Mouse (Mus musculus) intestine, embryonic 14.5 days (tissue): ENCODE results near the gene BC051142. TPM values are rescaled to one million over a fixed set of nuclear protein-coding genes. Genes with fewer than 3 reads are reported as not detected.

ENCODE experiments used
- ATAC-seq: fragments of 200-750 bp; cut with Nextera tagmentation; replicated peaks from 2 replicates; pipeline ENCODE4 v1.8.0; 2017; ENCODE audit warnings: low read depth, moderate number of reproducible peaks, moderate TSS enrichment, moderate library complexity; ENCODE audit not compliant: low FRiP score, low TSS enrichment
- DNase-seq: peaks from one replicate; pipeline ENCODE4 v3.0.0-alpha.2; 2018; ENCODE audit warnings: low spot score
- H3K27ac ChIP-seq: fragments of 300-500 bp; sonication (generic); 2 replicates; pipeline ENCODE4 v1.5.1; 2014; ENCODE audit warnings: low read depth, mild to moderate bottlenecking, control low read depth
- H3K27me3 ChIP-seq: fragments of 300-500 bp; sonication (generic); replicated peaks from 2 replicates; pipeline ENCODE4 v1.6.1; 2014; ENCODE audit warnings: low read length, control low read depth; ENCODE audit not compliant: control insufficient read depth, insufficient read depth
- H3K36me3 ChIP-seq: fragments of 300-500 bp; sonication (generic); 2 replicates; pipeline ENCODE4 v1.6.1; 2014; ENCODE audit warnings: low read length, control low read depth; ENCODE audit not compliant: control insufficient read depth, insufficient read depth
- H3K4me1 ChIP-seq: fragments of 300-500 bp; sonication (generic); replicated peaks from 2 replicates; pipeline ENCODE4 v1.6.1; 2014; ENCODE audit warnings: low read length, control low read depth, mixed read lengths; ENCODE audit not compliant: control insufficient read depth, insufficient read depth
- H3K4me2 ChIP-seq: fragments of 300-500 bp; sonication (generic); 2 replicates; pipeline ENCODE4 v1.6.1; 2014; ENCODE audit warnings: low read length
- H3K4me3 ChIP-seq: fragments of 300-500 bp; sonication (generic); 2 replicates; pipeline ENCODE4 v1.5.1; 2014; ENCODE audit warnings: low read depth, low read length, control low read depth, mixed read lengths
- H3K9ac ChIP-seq: fragments of 300-500 bp; sonication (generic); 2 replicates; pipeline ENCODE4 v1.6.1; 2014; ENCODE audit warnings: mild to moderate bottlenecking, low read length
- H3K9me3 ChIP-seq: fragments of 300-500 bp; sonication (generic); 2 replicates; pipeline ENCODE4 v1.6.1; 2016; ENCODE audit warnings: low read length, control low read depth; ENCODE audit not compliant: control insufficient read depth
- WGBS: fragments of 180-500 bp; shearing (Covaris S2); extraction: QIAGEN DNeasy Blood & Tissue Kit; methylation state at CpG from one replicate; pipeline ENCODE4 v1.1.7; 2014; 5-methylcytosine and 5-hydroxymethylcytosine counted together
- polyA plus RNA-seq: library from polyadenylated mRNA; unstranded; fragments of >200 nt; fragmentation: Nextera tagmentation; extraction: Ambion mirVana; gene quantifications from 2 replicates; pipeline ENCODE4 v1.2.1, GENCODE M21; 2014

Gene BC051142
- 0.51 and 0.91 TPM in 2 replicates for polyA plus RNA-seq

DNA sequence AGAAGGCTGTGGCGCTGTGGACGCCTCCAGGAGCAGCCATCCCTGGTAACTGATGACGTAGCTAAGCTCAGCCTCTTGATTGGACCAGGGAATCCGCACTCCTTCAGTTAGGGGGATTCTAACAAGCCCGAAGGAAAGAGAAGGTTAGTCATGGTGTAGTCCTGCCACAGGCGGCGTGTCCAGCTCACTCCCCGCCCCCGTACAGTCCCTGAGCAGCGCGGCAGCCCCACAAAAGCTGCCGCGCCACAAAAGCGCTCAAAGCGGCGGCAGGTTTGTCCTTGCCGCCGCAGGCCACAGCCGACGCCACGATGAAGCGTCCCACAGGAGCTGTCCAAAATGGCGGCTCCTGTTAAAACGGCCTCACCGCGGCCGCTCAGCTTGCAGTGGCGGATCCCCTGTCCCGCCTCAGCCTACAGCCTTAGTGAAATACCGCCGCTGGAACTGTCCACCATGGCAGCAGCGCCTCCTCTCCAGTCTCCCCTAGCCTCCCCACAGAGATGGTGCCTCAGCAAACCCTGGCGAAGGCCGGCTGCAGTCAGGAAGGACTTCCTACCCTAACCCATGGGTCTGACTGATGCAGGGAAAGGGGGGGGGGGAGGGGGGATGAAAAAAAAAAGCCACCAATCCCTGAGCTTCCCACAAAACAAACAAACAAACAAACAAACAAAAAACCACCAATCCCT is at the start of gene BC051142:
BC051142 (plus strand) TSS at position 110 of the 683 bp plus-strand sequence.
- Histone ChIP-seq H3K9me3 (no peaks in the 10 kb centered on the region), H3K4me1 (no peaks in the 10 kb centered on the region), H3K9ac (peak within 1 kb of the TSS; percentile 65), H3K4me2 (peak within 1 kb of the TSS; percentile 70), H3K27me3 (no peaks in the 10 kb centered on the region), H3K4me3 (peak within 1 kb of the TSS; percentile 54), H3K36me3 (no peaks in the 10 kb centered on the region), H3K27ac (peak within 1 kb of the TSS; percentile 82)
- peak; percentile 94 for ATAC-seq
- 12% methylated on average over 34 of the region's 34 CpGs for WGBS
- DNase-seq, result peak; percentile 89

DNA sequence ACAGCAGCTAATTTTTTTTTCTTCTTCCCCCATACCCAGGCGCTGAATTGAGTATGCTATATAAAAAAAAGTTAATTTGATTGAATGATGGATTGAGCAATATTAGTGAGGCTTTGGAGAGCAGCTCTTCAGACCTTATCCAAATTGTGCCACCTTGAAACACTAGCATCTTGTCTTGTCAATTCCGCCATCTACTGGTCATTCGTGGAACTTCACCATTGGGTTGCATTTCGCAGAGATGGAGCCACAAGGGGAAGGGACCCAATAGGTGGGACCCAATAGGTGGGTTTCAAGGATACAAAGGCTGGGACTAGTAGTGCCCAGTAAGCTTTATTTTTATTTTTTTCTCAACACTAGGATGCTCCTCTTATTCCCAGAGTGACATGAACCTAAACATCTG is 49.2 kb upstream of the BC051142 start:
- Histone ChIP-seq H3K9ac (no peak overlapping the region), H3K4me2 (no peak overlapping the region), H3K9me3 (no peaks in the 10 kb centered on the region), H3K4me1 (no peaks in the 10 kb centered on the region), H3K27me3 (no peaks in the 10 kb centered on the region), H3K36me3 (no peaks in the 10 kb centered on the region), H3K27ac (no peak overlapping the region), H3K4me3 (no peak overlapping the region)
- DNase-seq (peak; percentile 93), ATAC-seq (no peak)
- WGBS, result 3% methylated on average over 4 of the region's 4 CpGs

DNA sequence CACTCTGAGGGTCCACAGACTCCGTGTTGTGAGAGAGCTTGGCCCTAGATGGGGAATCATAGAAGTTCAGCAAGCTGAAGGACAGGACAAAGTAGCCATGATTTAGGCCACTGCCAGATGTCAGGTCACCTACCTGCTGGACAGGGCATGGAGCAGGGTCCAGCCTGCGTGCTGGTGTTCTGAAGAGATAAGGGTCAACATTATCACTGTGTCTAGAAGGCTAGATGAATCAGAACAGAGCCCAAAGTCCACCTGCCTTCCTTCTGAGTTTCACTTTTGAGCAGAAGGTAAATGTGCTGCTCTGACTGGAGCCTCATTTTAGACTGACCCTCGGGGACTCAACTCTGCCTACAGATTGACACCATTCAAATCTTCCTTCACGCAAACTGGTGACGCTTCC is 44.1 kb upstream of the BC051142 start, which contains the start of gene Btnl2:
Btnl2 (plus strand) TSS at position 284 of the 400 bp plus-strand sequence.
- 85% methylated on average over 5 of the region's 5 CpGs for WGBS
- H3K4me3 ChIP-seq, result no peak within 1 kb of the TSS
- no peak for ATAC-seq

DNA sequence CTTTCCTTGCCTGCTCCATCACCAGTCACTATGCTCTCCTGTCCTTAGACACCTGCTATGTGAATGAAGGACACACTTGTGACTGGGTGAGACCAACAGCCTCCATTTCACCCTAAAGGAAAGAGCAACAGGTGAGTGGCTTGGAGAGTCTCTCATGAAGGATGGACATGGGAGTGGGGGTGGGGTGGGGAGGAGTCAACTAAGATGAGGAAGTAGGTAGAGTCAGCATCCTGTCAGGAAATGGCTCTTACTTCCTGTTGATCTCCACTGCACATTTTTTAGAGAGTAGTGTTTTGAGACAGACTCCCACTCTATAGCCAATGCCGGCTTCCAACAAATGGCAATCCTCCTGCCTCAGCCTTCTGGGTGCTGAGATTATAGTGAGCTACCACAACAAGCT is 43.7 kb upstream of the BC051142 start:
- no peaks in the 10 kb centered on the region for H3K4me1 ChIP-seq
- DNase-seq (no peak), ATAC-seq (no peak)
- H3K4me2 ChIP-seq, result no peak overlapping the region
- 88% methylated on average over 1 of the region's 1 CpGs for WGBS
- no peak overlapping the region for H3K4me3 ChIP-seq
- no peaks in the 10 kb centered on the region for H3K27me3 ChIP-seq
- no peaks in the 10 kb centered on the region for H3K9me3 ChIP-seq
- no peaks in the 10 kb centered on the region for H3K36me3 ChIP-seq
- no peak overlapping the region for H3K27ac ChIP-seq
- no peak overlapping the region for H3K9ac ChIP-seq

More for the DNA sequence above, 44.1 kb upstream of the BC051142 start, which contains the start of gene Btnl2:
- Histone ChIP-seq H3K36me3 (no peaks in the 10 kb centered on the region), H3K9ac (no peak within 1 kb of the TSS), H3K27ac (no peak within 1 kb of the TSS), H3K27me3 (no peaks in the 10 kb centered on the region), H3K4me1 (no peaks in the 10 kb centered on the region), H3K4me2 (no peak within 1 kb of the TSS), H3K9me3 (no peaks in the 10 kb centered on the region)
- no peak for DNase-seq

DNA sequence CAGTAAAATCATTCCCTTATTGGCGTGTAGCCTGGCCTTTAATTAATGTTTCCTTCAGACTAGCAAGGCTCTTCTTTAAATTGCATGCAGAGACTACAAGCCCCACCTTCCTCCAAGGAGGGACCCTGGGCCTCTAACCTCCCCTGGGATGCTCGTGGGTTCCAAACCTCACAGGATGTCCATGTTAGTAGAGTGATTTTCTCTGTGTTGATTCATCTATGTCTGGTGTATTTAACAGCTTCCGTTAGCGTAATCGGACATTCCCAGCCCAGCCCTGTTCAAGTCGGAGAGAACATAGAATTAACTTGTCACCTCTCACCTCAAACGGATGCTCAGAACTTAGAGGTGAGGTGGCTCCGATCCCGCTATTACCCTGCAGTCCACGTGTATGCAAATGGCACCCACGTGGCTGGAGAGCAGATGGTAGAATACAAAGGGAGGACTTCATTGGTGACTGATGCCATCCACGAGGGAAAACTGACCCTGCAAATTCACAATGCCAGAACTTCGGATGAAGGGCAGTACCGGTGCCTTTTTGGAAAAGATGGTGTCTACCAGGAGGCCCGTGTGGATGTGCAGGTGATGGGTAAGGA is 35.6 kb upstream of the BC051142 start:
- Histone ChIP-seq H3K27ac (no peak overlapping the region), H3K4me3 (no peak overlapping the region), H3K27me3 (0 out of 2 replicates have a peak, but pooled peaks cover 2% of the 10 kb centered on the region), H3K4me1 (no peaks in the 10 kb centered on the region), H3K9me3 (no peaks in the 10 kb centered on the region), H3K9ac (no peak overlapping the region), H3K36me3 (no peaks in the 10 kb centered on the region), H3K4me2 (no peak overlapping the region)
- DNase-seq, result no peak
- WGBS, result 85% methylated on average over 15 of the region's 15 CpGs
- no peak for ATAC-seq

DNA sequence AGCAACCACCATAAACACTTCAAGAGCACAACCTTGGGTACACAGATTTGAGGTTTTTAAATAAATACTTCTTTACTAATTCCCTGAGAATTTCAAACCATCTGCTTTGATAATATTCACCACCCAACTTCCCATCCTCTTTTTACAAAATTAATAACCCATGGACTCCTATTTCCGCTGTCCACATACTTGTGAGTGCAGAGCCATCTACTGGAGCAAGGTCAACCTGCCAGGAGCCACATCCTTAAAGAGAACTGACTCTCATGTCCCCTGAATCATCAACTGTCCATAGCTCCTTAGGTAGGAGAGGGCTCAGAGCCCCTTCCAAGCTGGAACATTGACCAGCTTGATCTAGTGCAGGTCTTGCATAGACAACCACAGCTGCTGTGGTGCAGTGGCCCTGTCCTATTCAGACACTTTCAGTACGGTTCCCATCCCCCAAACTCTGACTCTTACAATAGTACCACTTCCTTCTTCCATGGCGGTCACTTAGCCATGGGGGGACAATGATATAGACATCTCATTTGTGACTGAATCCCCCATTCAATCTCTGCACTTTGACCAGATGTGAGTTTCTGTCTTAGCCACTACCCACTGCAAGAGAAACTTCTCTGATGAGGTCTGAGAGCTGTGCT is 34.8 kb upstream of the BC051142 start:
- 85% methylated on average over 3 of the region's 3 CpGs for WGBS
- Histone ChIP-seq H3K4me2 (no peak overlapping the region), H3K4me3 (no peak overlapping the region)

DNA sequence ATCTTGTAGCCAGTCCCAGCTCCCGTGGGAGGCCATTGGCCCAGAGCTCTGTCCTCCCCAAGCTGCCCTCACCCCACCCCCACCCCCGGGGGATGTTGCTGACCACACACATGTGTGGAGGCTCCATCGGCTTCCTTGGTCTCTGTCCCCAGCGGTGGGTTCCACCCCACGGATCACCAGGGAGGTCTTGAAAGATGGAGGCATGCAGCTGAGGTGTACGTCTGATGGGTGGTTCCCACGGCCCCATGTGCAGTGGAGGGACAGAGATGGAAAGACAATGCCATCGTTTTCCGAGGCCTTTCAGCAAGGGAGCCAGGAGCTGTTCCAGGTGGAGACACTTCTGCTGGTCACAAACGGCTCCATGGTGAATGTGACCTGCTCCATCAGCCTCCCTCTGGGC is 33.6 kb upstream of the BC051142 start:
- Histone ChIP-seq H3K9ac (no peak overlapping the region), H3K27me3 (0 out of 2 replicates have a peak, but pooled peaks cover 2% of the 10 kb centered on the region), H3K4me1 (no peaks in the 10 kb centered on the region), H3K9me3 (no peaks in the 10 kb centered on the region), H3K27ac (no peak overlapping the region), H3K4me2 (no peak overlapping the region), H3K36me3 (no peaks in the 10 kb centered on the region), H3K4me3 (no peak overlapping the region)
- DNase-seq (no peak), ATAC-seq (no peak)
- WGBS, result 79% methylated on average over 10 of the region's 10 CpGs

More for the DNA sequence above, 34.8 kb upstream of the BC051142 start:
- Histone ChIP-seq H3K4me1 (no peaks in the 10 kb centered on the region), H3K9me3 (no peaks in the 10 kb centered on the region), H3K9ac (no peak overlapping the region), H3K27me3 (0 out of 2 replicates have a peak, but pooled peaks cover 2% of the 10 kb centered on the region), H3K27ac (no peak overlapping the region), H3K36me3 (no peaks in the 10 kb centered on the region)
- DNase-seq (no peak), ATAC-seq (no peak)

DNA sequence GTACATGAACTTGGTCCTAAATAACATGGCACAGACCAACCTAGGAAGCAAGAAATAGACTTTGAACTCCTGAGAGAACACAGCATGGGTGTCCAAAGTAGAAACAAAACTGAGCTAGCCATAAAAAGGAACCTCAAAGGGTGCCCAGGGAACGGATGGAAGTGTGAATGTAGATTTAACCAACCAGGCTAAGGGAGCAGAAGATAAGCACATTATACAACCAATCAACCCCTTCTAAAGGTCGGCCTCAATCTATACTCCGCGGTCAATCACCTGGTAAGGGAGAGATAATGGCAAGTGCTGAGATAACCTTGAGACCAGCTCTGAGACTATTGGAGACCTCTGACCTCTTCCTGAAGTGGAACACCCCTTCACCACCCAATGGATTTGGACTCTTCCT is 28.1 kb upstream of the BC051142 start:
- Histone ChIP-seq H3K4me3 (no peak overlapping the region), H3K27ac (no peak overlapping the region), H3K4me2 (no peak overlapping the region), H3K27me3 (no peaks in the 10 kb centered on the region), H3K9ac (no peak overlapping the region), H3K4me1 (no peaks in the 10 kb centered on the region), H3K36me3 (no peaks in the 10 kb centered on the region), H3K9me3 (no peaks in the 10 kb centered on the region)
- ATAC-seq (no peak), DNase-seq (no peak)
- 62% methylated on average over 4 of the region's 4 CpGs for whole genome bisulfite sequencing
